Mouse (Mus musculus): ENCODE data around the gene Cd7.

- no peak for TF ChIP-seq EP300 (optimal IDR thresholded peaks at IDR 0.05)
- no peak for TF ChIP-seq CTCF (IDR thresholded peaks at IDR 0.05; ENCODE audit: low read depth)
Measured at GRCm38 (mm10) chr11:121019501-121019900, 19.7 kb downstream of the Cd7 start.
